ENCODE assay signal across 19 mouse cellular contexts in the genomic region with DNA sequence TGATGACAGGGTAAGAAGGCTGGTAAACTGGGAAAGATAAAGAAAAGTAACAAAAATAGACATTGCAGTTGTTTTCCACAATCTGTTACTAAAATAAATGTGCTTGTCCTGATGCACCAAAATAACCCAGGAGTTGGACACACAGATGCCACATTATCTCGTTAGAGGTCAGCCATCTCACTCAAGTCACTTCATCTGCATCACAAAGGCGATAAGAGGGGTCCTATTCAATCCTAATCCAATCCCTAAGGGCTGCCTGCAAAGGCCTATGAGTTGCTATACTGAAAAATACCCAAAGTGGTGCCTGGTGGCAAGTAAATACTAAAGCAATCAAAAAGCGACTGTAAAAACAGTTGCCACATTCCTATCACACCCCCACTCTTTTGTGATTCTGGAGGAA.
A peak's percentile ranks its signal among the peaks of the same experiment; 100 is the strongest.
DNase-seq lines count a peak whose midpoint lies in the region; ATAC-seq and TF ChIP-seq lines count a peak whose summit lies in the region.
"Had no signal": no experiment of that assay in that cellular context is flagged by ENCODE, and none has a peak within 500 bp of the region (broad histone marks: within the 10 kb centered on the region; RNA-seq: fewer than 3 reads in every experiment).

No protein-coding gene starts in this region.

- no peaks in the 10 kb centered on the region for H3K79me2 ChIP-seq in myocyte (ENCODE audit: control insufficient read depth, insufficient read depth)

- WGBS in midbrain, embryonic 11.5 days: 32% methylated on average over 3 of the region's 3 CpGs
- 12% methylated on average over 3 of the region's 3 CpGs for WGBS in midbrain, embryonic 15.5 days

- in situ Hi-C loops in ES-E14 (cut with MboI; ENCODE audit: low sequenced_read_pairs in 2 of 2, unreplicated experiment in 2 of 2): no loop called here

- peak; percentile 75 for DNase-seq in heart, adult 11 months
- DNase-seq in heart, postnatal 10 days: no peak
- peak; percentile 60 for DNase-seq in midbrain, embryonic 11.5 days (ENCODE audit: low spot score, missing footprints)
- DNase-seq in ES-E14 (ENCODE audit: low read depth, low spot score): peak; percentile 42
- no peak for DNase-seq in neural tube, embryonic 10.5 days (ENCODE audit: extremely low spot score, low spot score)
- DNase-seq: adrenal gland, postnatal 10 days; cerebellum, adult 11-12 months; cerebellum, adult 9-11 months; cerebellum, postnatal 36 days; gastrocnemius, postnatal 14 days; heart, postnatal 4 days had no signal

- TF ChIP-seq POLR2A in myocyte (IDR thresholded peaks at IDR 0.05; ENCODE audit: insufficient read length, low read depth): no peak

- H3K36me3 ChIP-seq in midbrain, embryonic 11.5 days (ENCODE audit: control insufficient read depth, insufficient read depth, low read length): no peaks in the 10 kb centered on the region
- H3K36me3 ChIP-seq in midbrain, embryonic 15.5 days (replicated peaks): no peaks in the 10 kb centered on the region
- H3K36me3 ChIP-seq in ES-E14 (ENCODE audit: control insufficient read depth, insufficient read depth, low read length, poor library complexity, severe bottlenecking) (no peaks in the 10 kb centered on the region), myocyte (ENCODE audit: control insufficient read depth, insufficient read depth) (no peaks in the 10 kb centered on the region)
- H3K36me3 ChIP-seq: embryonic facial prominence, embryonic 13.5 days; forebrain, embryonic 12.5 days; heart, embryonic 12.5 days; hindbrain, embryonic 12.5 days had no signal

- no peak overlapping the region for H3K27ac ChIP-seq in midbrain, embryonic 11.5 days (ENCODE audit: low read depth, low read length)
- H3K27ac ChIP-seq in midbrain, embryonic 15.5 days: no peak overlapping the region
- no peak overlapping the region for H3K27ac ChIP-seq in ES-E14 (ENCODE audit: insufficient read depth, low read depth, low read length, poor library complexity, severe bottlenecking)
- H3K27ac ChIP-seq: embryonic facial prominence, embryonic 13.5 days; forebrain, embryonic 12.5 days; hindbrain, embryonic 12.5 days had no signal

- H3K9me3 ChIP-seq in midbrain, embryonic 11.5 days (ENCODE audit: control insufficient read depth, low read length): no peaks in the 10 kb centered on the region
- no peaks in the 10 kb centered on the region for H3K9me3 ChIP-seq in midbrain, embryonic 15.5 days
- H3K9me3 ChIP-seq in ES-E14 (ENCODE audit: control insufficient read depth, insufficient read depth, low read depth, low read length): no peaks in the 10 kb centered on the region
- H3K9me3 ChIP-seq: embryonic facial prominence, embryonic 13.5 days; forebrain, embryonic 12.5 days; heart, embryonic 12.5 days; hindbrain, embryonic 12.5 days had no signal

- no peak overlapping the region for H3K4me3 ChIP-seq in midbrain, embryonic 11.5 days (ENCODE audit: low read depth, low read length)
- H3K4me3 ChIP-seq in midbrain, embryonic 15.5 days: no peak overlapping the region
- H3K4me3 ChIP-seq in ES-E14 (ENCODE audit: insufficient read depth in 1 of 2, low read depth in 1 of 2, low read length in 2 of 2, poor library complexity in 1 of 2, severe bottlenecking in 1 of 2): no peak overlapping the region
- H3K4me3 ChIP-seq in myocyte: no peak overlapping the region
- H3K4me3 ChIP-seq: embryonic facial prominence, embryonic 13.5 days; forebrain, embryonic 12.5 days; heart, embryonic 12.5 days; hindbrain, embryonic 12.5 days had no signal

- ATAC-seq in midbrain, embryonic 11.5 days (ENCODE audit: low FRiP score): no peak
- no peak for ATAC-seq in midbrain, embryonic 15.5 days (replicated peaks)
- ATAC-seq: forebrain, embryonic 16.5 days; hindbrain, embryonic 16.5 days had no signal

- intact Hi-C loops in heart, postnatal 10 days (cut with DNase I): no loop called here

- H3K4me2 ChIP-seq in midbrain, embryonic 11.5 days: no peak overlapping the region
- no peak overlapping the region for H3K4me2 ChIP-seq in midbrain, embryonic 15.5 days
- H3K4me2 ChIP-seq in myocyte (ENCODE audit: low read depth): peak overlapping the region; percentile 1
- H3K4me2 ChIP-seq: embryonic facial prominence, embryonic 13.5 days; forebrain, embryonic 12.5 days; heart, embryonic 12.5 days; hindbrain, embryonic 12.5 days had no signal

- H3K27me3 ChIP-seq in midbrain, embryonic 11.5 days (ENCODE audit: control insufficient read depth, insufficient read depth, low read length): no peaks in the 10 kb centered on the region
- H3K27me3 ChIP-seq in midbrain, embryonic 15.5 days (replicated peaks): no peaks in the 10 kb centered on the region
- H3K27me3 ChIP-seq in myocyte (ENCODE audit: control insufficient read depth, insufficient read depth, insufficient read length): no peaks in the 10 kb centered on the region
- H3K27me3 ChIP-seq: embryonic facial prominence, embryonic 13.5 days; forebrain, embryonic 12.5 days; heart, embryonic 12.5 days; hindbrain, embryonic 12.5 days had no signal

- no peak overlapping the region for H3K9ac ChIP-seq in midbrain, embryonic 11.5 days (ENCODE audit: low read length)
- H3K9ac ChIP-seq in midbrain, embryonic 15.5 days: no peak overlapping the region
- no peak overlapping the region for H3K9ac ChIP-seq in ES-E14 (ENCODE audit: insufficient read depth, low read depth, low read length, poor library complexity, severe bottlenecking)
- H3K9ac ChIP-seq: embryonic facial prominence, embryonic 13.5 days; forebrain, embryonic 12.5 days; heart, embryonic 12.5 days; hindbrain, embryonic 12.5 days had no signal

- H3ac ChIP-seq in myocyte (ENCODE audit: control insufficient read depth, insufficient read length): no peak overlapping the region

- peaks cover 5% of the 10 kb centered on the region for H3K4me1 ChIP-seq in midbrain, embryonic 11.5 days (ENCODE audit: control insufficient read depth, insufficient read depth, low read length)
- no peaks in the 10 kb centered on the region for H3K4me1 ChIP-seq in midbrain, embryonic 15.5 days
- H3K4me1 ChIP-seq in ES-E14 (ENCODE audit: control insufficient read depth in 2 of 2, insufficient read depth in 2 of 2, low read length in 2 of 2, poor library complexity in 1 of 2): peaks cover 2 to 4% of the 10 kb centered on the region in 2 experiments; a peak in 2 of 4 replicates

TF ChIP-seq in ES-E14, 5 proteins besides CTCF, POLR2A, EP300 and RAD21:
- TF ChIP-seq ZC3H11A (IDR thresholded peaks at IDR 0.05; ENCODE audit: borderline replicate concordance, low read depth, low read length) (no peak), HCFC1 (IDR thresholded peaks at IDR 0.05; ENCODE audit: borderline replicate concordance, insufficient read depth, low read length) (no peak), CHD2 (IDR thresholded peaks at IDR 0.05; ENCODE audit: low read depth, low read length) (no peak), MAFK (IDR thresholded peaks at IDR 0.05; ENCODE audit: insufficient read depth, low read depth, low read length) (no peak), ZNF384 (IDR thresholded peaks at IDR 0.05; ENCODE audit: low read depth, low read length) (no peak)
TF ChIP-seq in ES-E14: peak in this region for 0.

TF ChIP-seq in myocyte, 11 proteins besides CTCF, POLR2A, EP300 and RAD21:
- TF ChIP-seq TCF3 (IDR thresholded peaks at IDR 0.05; ENCODE audit: insufficient read length, low read depth): no peak

Comparison
In these comparisons a context has a peak if more than half of its experiments do, and no peak if none do; other contexts are left out.
1. DNase-seq: peak in heart, adult 11 months (single experiment), midbrain, embryonic 11.5 days (single experiment) and ES-E14 (single experiment); none in heart, postnatal 10 days (0 of 2) and neural tube, embryonic 10.5 days (single experiment).